Mouse (Mus musculus) ES-E14 (cell line): ENCODE measurements around the gene Toe1. TPM values are rescaled to one million over a fixed set of nuclear protein-coding genes. Genes with fewer than 3 reads are reported as not detected.
A peak's percentile ranks its signal among the peaks of the same experiment; 100 is the strongest.

ENCODE experiments used
- DNase-seq: peaks from one replicate; pipeline ENCODE4 v3.0.0-alpha.2; 2013; ENCODE audit warnings: low read depth, low spot score
- H3K27ac ChIP-seq: 2 replicates; pipeline ENCODE4 v1.5.1; 2012; ENCODE audit warnings: low read depth, mild to moderate bottlenecking, low read length, moderate library complexity, mixed read lengths; ENCODE audit not compliant: poor library complexity, insufficient read depth, severe bottlenecking
- H3K36me3 ChIP-seq: 2 replicates; pipeline ENCODE4 v1.6.1; 2012; ENCODE audit warnings: mild to moderate bottlenecking, low read length, moderate library complexity, mixed read lengths; ENCODE audit not compliant: control insufficient read depth, poor library complexity, insufficient read depth, severe bottlenecking
- H3K4me1 ChIP-seq, 2 experiments: fragments of 150-350 bp in 1 of 2; sonication (generic) in 1 of 2; 2 replicates each; pipeline ENCODE4 v1.6.1; 2012; ENCODE audit warnings: low read length in 2 of 2, mild to moderate bottlenecking in 1 of 2, mixed read lengths in 1 of 2; ENCODE audit not compliant: control insufficient read depth in 2 of 2, insufficient read depth in 2 of 2, poor library complexity in 1 of 2
- H3K4me3 ChIP-seq, 2 experiments: fragments of 150-350 bp in 1 of 2; sonication (generic) in 1 of 2; 2 replicates each; pipeline ENCODE4 v1.5.1; 2012; ENCODE audit warnings: low read length in 2 of 2, low read depth in 1 of 2, mild to moderate bottlenecking in 1 of 2, mixed read lengths in 1 of 2; ENCODE audit not compliant: insufficient read depth in 1 of 2, poor library complexity in 1 of 2, severe bottlenecking in 1 of 2
- H3K9ac ChIP-seq: 2 replicates; pipeline ENCODE4 v1.6.1; 2012; ENCODE audit warnings: low read depth, mild to moderate bottlenecking, low read length, mixed read lengths; ENCODE audit not compliant: poor library complexity, insufficient read depth, severe bottlenecking
- H3K9me3 ChIP-seq: fragments of 150-350 bp; sonication (generic); 2 replicates; pipeline ENCODE4 v1.6.1; 2012; ENCODE audit warnings: low read depth, mild to moderate bottlenecking, low read length; ENCODE audit not compliant: control insufficient read depth, insufficient read depth
- CHD2 ChIP-seq: IDR thresholded peaks from 2 replicates; pipeline ENCODE4 v1.6.1; 2014; ENCODE audit warnings: mild to moderate bottlenecking, low read depth, low read length, inconsistent platforms
- HCFC1 ChIP-seq: IDR thresholded peaks from 2 replicates; pipeline ENCODE4 v1.6.1; 2012; ENCODE audit warnings: low read length, inconsistent platforms, borderline replicate concordance; ENCODE audit not compliant: insufficient read depth
- MAFK ChIP-seq: IDR thresholded peaks from 2 replicates; pipeline ENCODE4 v1.6.1; 2014; ENCODE audit warnings: mild to moderate bottlenecking, low read depth, low read length, inconsistent platforms; ENCODE audit not compliant: insufficient read depth
- ZC3H11A ChIP-seq: IDR thresholded peaks from 2 replicates; pipeline ENCODE4 v1.6.1; 2012; ENCODE audit warnings: low read depth, mild to moderate bottlenecking, inconsistent platforms, low read length, borderline replicate concordance
- ZNF384 ChIP-seq: IDR thresholded peaks from 2 replicates; pipeline ENCODE4 v1.6.1; 2012; ENCODE audit warnings: low read depth, low read length, inconsistent platforms
- in situ Hi-C, 2 experiments: fragments of 600-800 bp; cut with MboI; formaldehyde crosslinking; loops; one replicate each; pipeline ENCODE4 v1.15.1; 2025; ENCODE audit warnings: low sequenced_read_pairs in 2 of 2, inconsistent platforms in 1 of 2; ENCODE audit not compliant: unreplicated experiment in 2 of 2
- total RNA-seq: library from RNA; depleted of rRNA; stranded (reverse); fragments of 300-350 nt; gene quantifications from 2 replicates; pipeline ENCODE4 v1.2.3, GENCODE M21; 2012; rRNA removed

Gene Toe1
- 47.4 and 51.9 TPM in 2 replicates for total RNA-seq

- Histone ChIP-seq H3K4me3 (peak within 1 kb of the TSS; percentile 80 to 100), H3K36me3 (peaks cover 30% of the 10 kb centered on the region), H3K9me3 (no peaks in the 10 kb centered on the region), H3K9ac (peak within 1 kb of the TSS; percentile 90), H3K4me1 (peaks cover 4 to 7% of the 10 kb centered on the region in 2 experiments; a peak in 3 of 4 replicates), H3K27ac (peak within 1 kb of the TSS; percentile 79)
- TF ChIP-seq HCFC1 (peak; percentile 86), ZC3H11A (no peak)
- peak; percentile 98 for DNase-seq
- in situ Hi-C loops: loop anchor here in 1 of 2 experiments (25.0 kb wide), 1 partner anchor 330 kb away; the partner anchor contains the start of genes Btbd19, Plk3 and Tctex1d4
These were observed at the start of gene Toe1, which contains the start of gene Mutyh for GRCm38 (mm10) chr4:116807197-116808129. TSS of gene Toe1 (minus strand) at chr4:116807640. TSS of gene Mutyh (plus strand) at chr4:116807723.

DNA sequence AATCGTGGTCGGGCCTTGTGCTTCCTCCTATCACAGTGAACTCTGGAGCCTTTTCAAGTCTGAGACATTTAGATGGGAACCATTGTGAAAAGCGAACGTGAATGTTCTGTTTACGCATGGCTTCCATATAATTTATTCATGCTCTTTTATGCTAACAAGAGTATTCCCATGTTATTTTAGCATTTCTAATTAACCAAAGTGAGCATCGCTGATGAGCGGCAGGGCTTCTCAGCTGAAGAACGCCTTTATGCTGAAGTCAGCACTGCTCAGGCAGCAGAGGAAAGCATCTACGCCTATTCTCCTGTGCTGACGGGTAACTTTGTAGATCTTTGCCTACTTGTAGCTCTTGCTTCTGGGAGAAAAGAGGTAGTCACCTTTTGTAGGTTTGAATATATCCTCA lies 49.8 kb upstream of the Toe1 start:
- Histone ChIP-seq H3K4me1 (no peaks in the 10 kb centered on the region), H3K9ac (no peak overlapping the region), H3K27ac (no peak overlapping the region), H3K9me3 (no peaks in the 10 kb centered on the region), H3K36me3 (no peaks in the 10 kb centered on the region), H3K4me3 (no peak overlapping the region)
- in situ Hi-C loops: no loop called here
- DNase-seq: no peak
- TF ChIP-seq HCFC1 (no peak), ZNF384 (no peak), MAFK (no peak), CHD2 (no peak), ZC3H11A (no peak)

GRCm38 (mm10) chr4:116854286-116854685 lies 46.8 kb upstream of the Toe1 start:
- in situ Hi-C loops: no loop called here
- DNase-seq: no peak
- H3K4me3 ChIP-seq: no peak overlapping the region
- no peaks in the 10 kb centered on the region for H3K36me3 ChIP-seq
- H3K9me3 ChIP-seq: no peaks in the 10 kb centered on the region
- TF ChIP-seq MAFK: no peak
- no peak for TF ChIP-seq HCFC1
- TF ChIP-seq ZNF384: no peak
- TF ChIP-seq ZC3H11A: no peak
- no peak for TF ChIP-seq CHD2
- H3K4me1 ChIP-seq: no peaks in the 10 kb centered on the region
- H3K27ac ChIP-seq: no peak overlapping the region
- H3K9ac ChIP-seq: no peak overlapping the region

DNA sequence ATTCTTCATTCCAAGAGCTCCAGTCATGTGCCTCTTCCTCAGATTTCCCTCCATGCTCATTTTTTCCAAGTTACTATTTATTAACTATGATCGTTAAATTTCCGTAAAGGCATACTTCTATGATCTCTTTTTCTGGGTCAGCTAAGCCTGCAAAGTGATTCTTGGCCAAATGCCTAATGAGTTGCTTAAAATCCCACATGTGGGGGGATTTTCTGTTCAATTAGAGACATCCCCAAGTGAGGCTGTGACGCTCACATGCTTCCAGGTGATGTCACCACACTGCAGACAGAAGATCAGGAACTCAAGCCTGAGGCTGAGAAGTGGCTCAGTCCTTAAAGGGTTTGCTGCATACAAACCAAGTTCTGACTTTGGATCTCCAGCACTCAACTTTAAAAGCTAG lies 42.5 kb upstream of the Toe1 start:
- TF ChIP-seq ZNF384: no peak
- no peak for TF ChIP-seq ZC3H11A
- TF ChIP-seq MAFK: no peak
- no peak for TF ChIP-seq CHD2
- no peak for TF ChIP-seq HCFC1

More for the DNA sequence above, 42.5 kb upstream of the Toe1 start:
- Histone ChIP-seq H3K4me1 (no peaks in the 10 kb centered on the region), H3K9me3 (no peaks in the 10 kb centered on the region), H3K9ac (no peak overlapping the region), H3K4me3 (no peak overlapping the region), H3K36me3 (no peaks in the 10 kb centered on the region), H3K27ac (no peak overlapping the region)
- no peak for DNase-seq
- in situ Hi-C loops: no loop called here
